Mouse (Mus musculus) macrophage (primary cell): ENCODE results near the gene Fam240a. TPM values are rescaled to one million over a fixed set of nuclear protein-coding genes. Genes with fewer than 3 reads are reported as not detected.

Experiments
- H3K27ac ChIP-seq: fragments of 350-480 bp; formaldehyde crosslinking; 2 replicates; pipeline ENCODE4 v1.9.0; 2021
- H3K36me3 ChIP-seq: fragments of 350-480 bp; formaldehyde crosslinking; 2 replicates; pipeline ENCODE4 v1.9.0; 2021; ENCODE audit errors: inconsistent target
- H3K4me3 ChIP-seq: fragments of 350-480 bp; formaldehyde crosslinking; 2 replicates; pipeline ENCODE4 v1.9.0; 2021; ENCODE audit errors: inconsistent target
- H3K79me2 ChIP-seq: fragments of 350-480 bp; formaldehyde crosslinking; 2 replicates; pipeline ENCODE4 v1.9.0; 2021; ENCODE audit errors: inconsistent target
- WGBS: methylation state at CpG from one replicate; pipeline ENCODE4 v1.1.7; 2026; ENCODE audit warnings: inconsistent platforms; ENCODE audit not compliant: missing documents; 5-methylcytosine and 5-hydroxymethylcytosine counted together
- polyA plus RNA-seq: library from polyadenylated mRNA; stranded (reverse); fragments of 250-400 nt; gene quantifications from 3 replicates; pipeline ENCODE4 v1.2.4, GENCODE M21; 2018; ENCODE audit warnings: inconsistent platforms

Fam240a gene
- polyA plus RNA-seq, 1 experiment from 2014 or later, result not detected

DNA sequence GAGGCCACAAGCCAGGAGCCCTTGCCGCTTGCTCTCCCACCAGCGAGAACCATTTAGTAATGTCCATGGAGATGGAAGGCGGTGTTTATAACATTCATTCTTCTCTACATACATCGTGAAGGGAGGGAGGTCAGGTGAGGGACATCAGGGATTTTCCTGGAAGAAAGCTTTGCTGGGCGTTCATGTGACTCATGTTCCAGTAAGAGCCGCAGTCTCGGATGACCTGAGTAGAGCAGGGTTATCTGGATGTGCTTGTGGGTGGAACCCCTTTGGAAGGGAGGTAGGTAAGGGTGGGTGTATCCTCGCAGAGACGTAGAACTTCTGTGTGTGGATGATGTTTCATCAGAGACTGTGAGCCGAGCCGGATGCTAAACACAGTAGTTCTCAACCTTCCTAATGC is 34.7 kb upstream of the Fam240a start, which contains the start of gene Lrrc2:
Gene Lrrc2, plus strand, starts transcription at position 149 of the 400 bp plus-strand sequence.
- H3K27ac ChIP-seq, result no peak within 1 kb of the TSS
- 90% methylated on average over 11 of the region's 11 CpGs for WGBS
- no peaks in the 10 kb centered on the region for H3K79me2 ChIP-seq
- H3K36me3 ChIP-seq, result no peaks in the 10 kb centered on the region
- no peak within 1 kb of the TSS for H3K4me3 ChIP-seq

DNA sequence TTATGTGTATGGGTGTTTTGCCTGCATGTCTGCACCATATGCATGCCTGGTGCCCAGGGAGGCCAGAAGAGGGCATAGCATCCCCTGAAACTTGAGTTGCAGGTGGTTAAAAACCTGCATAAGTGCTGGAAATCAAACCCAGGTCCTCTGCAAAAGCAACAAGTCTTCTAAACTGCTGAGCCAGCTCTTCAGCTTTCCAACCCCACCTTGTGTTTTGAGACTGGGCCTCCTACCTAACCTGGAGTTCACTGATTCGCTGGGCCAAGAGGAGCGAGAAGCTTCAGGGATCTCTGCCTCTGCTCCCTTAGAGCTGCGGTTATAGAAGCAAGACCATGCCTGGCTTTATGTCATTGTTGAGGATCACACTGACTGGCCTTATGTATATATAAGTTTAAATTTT is 33.4 kb upstream of the Fam240a start:
- no peaks in the 10 kb centered on the region for H3K79me2 ChIP-seq
- H3K27ac ChIP-seq, result no peak overlapping the region
- no peak overlapping the region for H3K4me3 ChIP-seq
- WGBS, result 100% methylated on average over 3 of the region's 3 CpGs
- H3K36me3 ChIP-seq, result no peaks in the 10 kb centered on the region

DNA sequence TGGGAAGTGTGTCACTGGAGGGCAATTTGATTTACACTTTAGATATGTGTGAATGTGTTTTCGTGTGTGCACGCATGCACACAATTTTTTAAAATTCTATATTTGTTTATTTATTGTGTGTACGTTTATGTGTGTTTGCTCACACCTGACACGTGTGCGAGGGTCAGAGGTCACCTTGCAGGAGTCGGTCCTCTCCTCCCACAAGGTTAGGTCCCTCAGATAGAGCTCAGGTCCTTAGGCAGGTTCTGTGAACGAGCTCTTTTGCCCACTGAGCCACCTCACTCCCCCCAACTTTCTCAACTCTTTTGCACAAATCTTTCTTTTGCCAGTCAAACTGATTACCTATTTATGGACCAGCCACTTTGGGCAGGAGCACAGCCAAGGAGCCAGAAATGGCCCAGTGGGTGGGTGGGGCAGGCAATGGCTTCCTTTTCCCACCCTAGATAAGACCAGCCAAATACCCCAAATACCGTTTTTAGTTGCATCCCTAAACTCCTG is 32.2 kb upstream of the Fam240a start:
- H3K4me3 ChIP-seq, result no peak overlapping the region
- no peaks in the 10 kb centered on the region for H3K79me2 ChIP-seq
- no peak overlapping the region for H3K27ac ChIP-seq
- 90% methylated on average over 8 of the region's 8 CpGs for WGBS
- H3K36me3 ChIP-seq, result no peaks in the 10 kb centered on the region

DNA sequence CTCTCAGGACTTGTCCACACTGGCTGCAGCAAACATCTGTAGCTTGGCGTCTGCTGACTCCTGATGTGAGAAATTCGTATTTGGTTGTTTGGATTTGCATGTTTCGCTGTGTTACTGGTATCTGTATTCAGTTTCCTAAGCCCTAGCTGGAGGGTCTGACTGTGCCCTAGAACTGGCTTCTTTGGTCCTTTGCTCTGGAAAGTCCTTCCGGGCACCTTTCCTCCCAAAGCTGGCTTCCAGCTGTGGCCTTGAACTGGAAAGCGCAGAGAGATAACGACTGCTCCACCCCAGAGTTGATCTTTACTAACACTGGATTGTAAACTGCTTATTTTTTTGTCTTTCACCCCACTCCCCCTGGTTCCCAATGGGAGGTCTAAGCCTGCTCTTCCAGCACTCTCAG is 31.2 kb upstream of the Fam240a start:
- Histone ChIP-seq H3K36me3 (no peaks in the 10 kb centered on the region), H3K79me2 (no peaks in the 10 kb centered on the region), H3K27ac (no peak overlapping the region), H3K4me3 (no peak overlapping the region)
- 95% methylated on average over 6 of the region's 6 CpGs for WGBS

DNA sequence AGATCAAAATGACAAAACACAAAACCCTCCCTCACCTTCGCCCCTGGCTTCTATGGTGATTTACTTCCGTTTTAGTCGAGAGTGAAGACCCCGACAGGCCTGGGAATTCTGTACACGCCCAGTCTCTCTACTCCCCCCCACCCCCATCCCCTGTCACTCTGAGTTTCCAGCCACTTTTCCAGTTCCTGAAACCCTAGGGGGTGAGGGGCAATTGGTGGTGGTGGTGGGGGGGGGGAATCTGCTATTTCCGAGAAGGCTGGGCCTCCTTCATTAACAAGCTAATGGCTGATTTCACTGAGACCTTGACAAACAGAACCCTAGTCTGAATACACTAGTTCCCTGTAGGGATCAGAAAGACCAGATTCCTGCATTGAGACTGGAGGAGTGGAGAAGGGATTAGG is 30.6 kb upstream of the Fam240a start:
- Histone ChIP-seq H3K36me3 (no peaks in the 10 kb centered on the region), H3K4me3 (no peak overlapping the region), H3K27ac (no peak overlapping the region), H3K79me2 (no peaks in the 10 kb centered on the region)
- 85% methylated on average over 6 of the region's 6 CpGs for WGBS

DNA sequence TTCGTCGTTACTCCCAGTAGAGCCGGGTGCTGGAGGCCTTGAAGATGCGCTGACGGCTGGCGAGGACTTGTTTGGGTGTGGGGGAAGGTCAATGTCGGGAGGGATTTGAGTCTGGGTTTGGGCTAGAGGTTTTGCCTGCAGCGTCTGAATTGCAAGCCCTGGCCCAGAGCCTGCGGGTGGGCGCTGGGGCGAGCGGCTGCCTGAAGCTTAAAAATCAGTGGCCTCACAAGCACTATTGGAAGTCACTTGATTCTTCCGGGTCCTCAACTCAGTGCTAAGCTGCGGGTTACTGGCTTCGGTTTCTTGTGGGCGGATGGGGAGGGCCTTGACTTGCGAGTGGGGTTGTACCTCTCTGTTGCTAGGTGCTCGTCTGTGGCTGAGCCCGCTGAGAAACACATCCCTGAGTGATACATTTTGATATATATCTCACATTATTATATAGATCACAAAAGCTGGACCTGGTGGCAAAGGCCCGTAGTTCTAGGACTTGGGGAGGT is 29.9 kb upstream of the Fam240a start:
- WGBS, result 47% methylated on average over 20 of the region's 20 CpGs
- Histone ChIP-seq H3K79me2 (no peaks in the 10 kb centered on the region), H3K27ac (no peak overlapping the region), H3K4me3 (no peak overlapping the region), H3K36me3 (no peaks in the 10 kb centered on the region)

DNA sequence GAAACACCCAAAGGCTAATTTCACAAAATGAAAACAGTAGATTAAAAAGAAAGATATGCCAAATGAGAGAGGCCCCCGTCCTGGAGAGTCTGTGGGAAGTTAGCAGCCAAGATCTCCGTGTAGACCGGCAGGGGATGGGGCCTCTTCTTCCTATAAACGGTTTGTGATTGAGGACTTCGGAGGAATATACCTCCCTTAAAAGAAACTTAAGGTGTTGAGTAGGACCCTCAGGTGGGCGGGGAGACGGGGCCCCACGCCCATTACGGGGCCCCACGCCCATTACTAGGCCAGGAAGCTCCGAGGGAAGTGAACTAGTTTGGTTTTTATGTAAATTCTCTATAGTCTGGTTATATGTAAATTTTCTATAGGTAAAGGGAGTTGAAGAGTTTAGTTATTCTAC is 29.3 kb upstream of the Fam240a start, which contains the start of gene Tdgf1:
Gene Tdgf1, minus strand, starts transcription at position 233 of the 400 bp plus-strand sequence.
- no peaks in the 10 kb centered on the region for H3K36me3 ChIP-seq
- no peak within 1 kb of the TSS for H3K27ac ChIP-seq
- no peak within 1 kb of the TSS for H3K4me3 ChIP-seq
- H3K79me2 ChIP-seq, result no peaks in the 10 kb centered on the region
- WGBS, result 43% methylated on average over 11 of the region's 11 CpGs

DNA sequence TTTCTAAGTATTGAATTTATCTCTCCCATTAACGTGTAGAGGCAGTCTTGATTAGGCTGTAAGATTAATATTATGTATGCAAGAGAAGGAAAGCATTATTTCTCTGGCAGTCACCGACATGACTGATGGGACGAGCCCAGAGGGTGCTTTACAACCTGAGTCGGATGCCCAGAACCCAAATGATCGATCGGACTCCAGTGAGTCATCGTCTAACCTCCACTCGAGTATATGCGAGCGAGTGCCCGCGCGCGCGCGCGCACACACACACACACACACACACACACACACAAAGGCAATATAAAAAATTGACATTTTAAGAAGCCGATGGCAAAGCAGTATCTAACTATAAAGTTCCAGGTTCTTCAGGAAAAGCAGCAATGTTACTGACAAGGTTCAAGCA is 28.7 kb upstream of the Fam240a start:
- 49% methylated on average over 18 of the region's 18 CpGs for WGBS
- Histone ChIP-seq H3K4me3 (no peak overlapping the region), H3K27ac (no peak overlapping the region), H3K79me2 (no peaks in the 10 kb centered on the region), H3K36me3 (no peaks in the 10 kb centered on the region)

DNA sequence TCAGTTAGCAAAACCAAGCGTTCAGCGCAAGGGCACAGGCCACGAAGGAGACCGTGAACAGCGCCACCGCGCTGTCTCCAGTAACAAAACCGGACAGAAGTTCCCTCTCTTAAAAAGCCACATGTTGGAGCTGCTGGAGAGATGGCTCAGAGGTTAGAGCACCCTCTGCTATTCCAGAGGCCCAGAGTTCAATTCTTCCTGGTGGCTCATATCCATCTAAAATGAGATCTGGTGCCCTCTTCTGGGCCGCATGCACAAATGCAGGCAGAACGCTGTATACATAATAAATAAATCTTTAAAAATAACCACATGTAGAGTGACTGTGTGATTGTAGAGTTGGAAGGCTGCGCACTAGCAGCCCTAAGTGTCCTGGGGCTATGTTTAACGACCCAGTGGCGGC is 27.6 kb upstream of the Fam240a start:
- Histone ChIP-seq H3K27ac (no peak overlapping the region), H3K79me2 (no peaks in the 10 kb centered on the region), H3K36me3 (no peaks in the 10 kb centered on the region), H3K4me3 (no peak overlapping the region)
- 55% methylated on average over 13 of the region's 13 CpGs for WGBS

DNA sequence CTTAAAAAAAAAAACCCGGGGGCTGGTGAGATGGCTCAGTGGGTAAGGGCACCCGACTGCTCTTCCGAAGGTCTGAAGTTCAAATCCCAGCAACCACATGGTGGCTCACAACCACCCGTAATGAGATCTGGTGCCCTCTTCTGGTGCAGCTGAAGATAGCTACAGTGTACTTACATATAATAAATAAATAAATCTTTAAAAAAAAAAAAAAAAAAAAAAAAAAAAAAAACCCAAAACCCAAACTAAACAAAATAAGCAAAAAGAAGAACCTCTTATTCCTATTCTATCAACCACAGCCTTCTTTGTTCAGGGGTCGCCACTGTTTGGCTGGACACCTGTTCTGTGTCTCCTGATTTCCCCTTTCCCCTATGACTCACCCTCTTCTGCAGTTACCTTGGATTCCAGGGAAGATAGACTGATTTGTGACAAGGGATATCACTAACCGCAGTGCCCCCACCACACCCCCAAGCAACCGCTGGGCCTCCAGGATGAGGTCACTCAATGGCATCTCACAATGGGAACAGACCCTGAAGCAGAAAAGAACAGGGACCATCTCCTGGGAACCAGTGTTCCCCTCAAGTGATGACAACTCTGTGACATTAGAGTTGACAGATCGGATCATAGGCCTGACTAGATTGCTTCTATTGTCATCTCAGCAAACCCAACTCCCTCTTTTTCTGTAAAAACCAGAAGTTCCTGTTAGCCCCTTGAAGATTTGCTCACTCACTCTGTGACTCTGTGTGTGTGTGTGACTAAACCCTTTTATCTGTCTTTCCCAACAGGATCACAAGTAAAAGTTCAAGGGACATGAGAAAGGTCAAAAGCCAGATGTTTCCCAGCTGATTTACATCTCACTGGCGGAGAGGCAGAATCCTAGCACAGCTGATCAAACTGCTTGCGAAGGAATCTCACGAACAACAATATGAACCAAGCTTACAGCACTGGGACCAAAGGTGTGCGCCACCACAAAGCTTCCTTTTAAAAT is 21.1 kb upstream of the Fam240a start:
- 81% methylated on average over 11 of the region's 12 CpGs for WGBS
- Histone ChIP-seq H3K4me3 (no peak overlapping the region), H3K27ac (no peak overlapping the region), H3K36me3 (no peaks in the 10 kb centered on the region), H3K79me2 (no peaks in the 10 kb centered on the region)

DNA sequence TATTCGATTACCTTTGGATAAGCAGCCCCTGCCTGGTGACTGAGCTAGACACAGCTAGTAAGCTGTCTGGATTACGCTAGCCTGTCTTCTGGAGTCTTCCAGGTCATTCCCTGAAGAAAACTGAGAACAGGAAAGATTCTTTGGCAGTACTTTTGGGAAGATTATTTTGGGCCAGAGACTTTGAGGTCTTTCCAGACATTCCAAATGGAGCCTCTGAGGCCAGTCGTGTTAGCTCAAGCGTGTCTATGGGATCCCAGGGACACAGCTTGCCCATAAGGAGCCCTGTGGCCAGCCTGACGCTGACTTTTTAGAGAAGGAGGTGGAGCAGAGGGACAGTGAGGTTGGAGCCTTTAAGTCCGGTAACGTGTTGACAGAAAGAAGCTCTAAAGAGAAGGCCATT is 19.3 kb upstream of the Fam240a start:
- WGBS, result 94% methylated on average over 7 of the region's 7 CpGs
- H3K36me3 ChIP-seq, result no peaks in the 10 kb centered on the region
- H3K27ac ChIP-seq, result no peak overlapping the region
- no peak overlapping the region for H3K4me3 ChIP-seq
- no peaks in the 10 kb centered on the region for H3K79me2 ChIP-seq

DNA sequence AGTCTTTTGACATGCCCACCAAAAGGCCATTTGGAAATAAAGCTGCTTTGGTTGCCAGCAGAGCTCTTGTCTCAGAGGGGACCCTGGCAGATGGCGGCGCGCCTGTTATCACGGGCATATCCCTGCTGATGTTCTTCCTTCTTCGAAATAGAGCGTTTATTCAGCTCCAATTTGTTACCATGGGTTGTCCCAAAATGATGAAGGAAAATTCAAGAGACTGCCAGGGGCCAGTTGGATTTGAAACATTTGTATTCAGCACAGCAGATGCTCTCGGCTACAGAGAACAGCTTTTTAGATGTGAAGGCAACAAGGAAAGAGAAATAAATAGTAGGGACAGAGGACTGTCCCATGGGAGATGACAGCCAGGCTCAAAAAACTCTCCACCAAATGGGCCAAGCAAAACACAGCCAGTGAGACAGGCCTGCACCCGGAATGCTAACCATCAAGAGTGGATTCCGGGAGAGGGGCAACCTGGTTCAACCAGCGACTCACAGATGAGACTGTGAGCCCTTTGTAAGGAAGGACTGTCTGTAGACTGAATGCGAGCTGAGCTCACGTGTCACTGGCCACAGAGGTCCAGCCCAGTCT is 17.3 kb upstream of the Fam240a start:
- Histone ChIP-seq H3K4me3 (no peak overlapping the region), H3K36me3 (no peaks in the 10 kb centered on the region), H3K79me2 (no peaks in the 10 kb centered on the region), H3K27ac (no peak overlapping the region)
- 98% methylated on average over 12 of the region's 12 CpGs for WGBS

DNA sequence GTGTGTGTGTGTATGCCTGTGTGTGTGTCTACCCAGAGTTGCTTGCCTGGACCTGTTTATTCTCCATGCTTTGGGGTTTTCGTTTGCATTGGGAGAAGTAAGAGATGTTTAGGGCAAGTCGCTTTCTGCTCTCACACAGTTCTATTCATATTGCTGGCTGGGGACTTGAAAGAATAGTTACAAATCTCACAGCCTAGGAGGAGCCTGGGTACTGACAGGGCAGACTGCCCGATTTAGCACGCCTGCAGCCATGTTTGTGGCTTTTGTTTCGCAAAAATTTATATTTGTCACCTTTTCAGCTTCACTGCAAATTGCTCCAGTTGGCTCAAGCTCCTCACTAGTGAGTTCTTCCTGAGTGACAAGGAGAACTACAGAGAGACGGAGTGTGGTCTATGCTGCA is 14.9 kb upstream of the Fam240a start:
- Histone ChIP-seq H3K79me2 (no peaks in the 10 kb centered on the region), H3K27ac (no peak overlapping the region), H3K4me3 (no peak overlapping the region), H3K36me3 (no peaks in the 10 kb centered on the region)
- WGBS, result 42% methylated on average over 6 of the region's 6 CpGs

DNA sequence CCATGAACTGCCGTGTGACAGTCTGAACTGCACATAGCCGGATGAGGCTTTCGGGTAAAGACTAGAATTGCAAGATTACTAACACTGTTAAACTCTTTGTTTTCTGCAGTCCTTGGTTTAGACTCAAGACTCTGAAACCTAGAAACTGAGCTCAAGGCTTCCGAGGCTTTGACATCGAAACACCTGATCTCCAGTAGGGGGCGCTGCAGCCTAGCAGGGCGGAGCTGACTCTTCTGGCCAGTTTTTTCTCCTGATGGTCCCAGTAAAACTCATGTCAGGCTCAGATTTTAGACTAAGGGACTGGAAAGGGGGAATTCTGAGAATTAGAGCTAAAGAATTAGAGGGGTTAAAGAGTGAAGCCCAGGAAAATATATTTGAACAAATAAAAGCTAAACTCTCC is 6.1 kb upstream of the Fam240a start:
- 22% methylated on average over 7 of the region's 7 CpGs for WGBS
- H3K4me3 ChIP-seq, result no peak overlapping the region
- no peaks in the 10 kb centered on the region for H3K36me3 ChIP-seq
- H3K79me2 ChIP-seq, result no peaks in the 10 kb centered on the region
- H3K27ac ChIP-seq, result no peak overlapping the region
